Mouse (Mus musculus): ENCODE measurements at regions not wholly inside any gene's neighbourhood (a gene's known extent, or its start where the extent isn't known, plus 50 kb on each side); places are given as distances from the start of the nearest gene placed in this dataset.

GRCm38 (mm10) chr13:111144721-111145120 is 110.1 kb upstream of the Actbl2 start:
- no peak for DNase-seq (ENCODE audit: extremely low spot score, low spot score)

- DNase-seq (ENCODE audit: extremely low spot score, low spot score) = peak; percentile 15
These were observed 96.7 kb upstream of the Actbl2 start for GRCm38 (mm10) chr13:111157921-111158638.

GRCm38 (mm10) chr13:111159498-111159897 is 95.3 kb upstream of the Actbl2 start:
- DNase-seq (ENCODE audit: extremely low spot score, low spot score) = no peak

GRCm38 (mm10) chr13:111165538-111165937 is 89.3 kb upstream of the Actbl2 start:
- no peak for DNase-seq (ENCODE audit: extremely low spot score, low spot score)

DNA sequence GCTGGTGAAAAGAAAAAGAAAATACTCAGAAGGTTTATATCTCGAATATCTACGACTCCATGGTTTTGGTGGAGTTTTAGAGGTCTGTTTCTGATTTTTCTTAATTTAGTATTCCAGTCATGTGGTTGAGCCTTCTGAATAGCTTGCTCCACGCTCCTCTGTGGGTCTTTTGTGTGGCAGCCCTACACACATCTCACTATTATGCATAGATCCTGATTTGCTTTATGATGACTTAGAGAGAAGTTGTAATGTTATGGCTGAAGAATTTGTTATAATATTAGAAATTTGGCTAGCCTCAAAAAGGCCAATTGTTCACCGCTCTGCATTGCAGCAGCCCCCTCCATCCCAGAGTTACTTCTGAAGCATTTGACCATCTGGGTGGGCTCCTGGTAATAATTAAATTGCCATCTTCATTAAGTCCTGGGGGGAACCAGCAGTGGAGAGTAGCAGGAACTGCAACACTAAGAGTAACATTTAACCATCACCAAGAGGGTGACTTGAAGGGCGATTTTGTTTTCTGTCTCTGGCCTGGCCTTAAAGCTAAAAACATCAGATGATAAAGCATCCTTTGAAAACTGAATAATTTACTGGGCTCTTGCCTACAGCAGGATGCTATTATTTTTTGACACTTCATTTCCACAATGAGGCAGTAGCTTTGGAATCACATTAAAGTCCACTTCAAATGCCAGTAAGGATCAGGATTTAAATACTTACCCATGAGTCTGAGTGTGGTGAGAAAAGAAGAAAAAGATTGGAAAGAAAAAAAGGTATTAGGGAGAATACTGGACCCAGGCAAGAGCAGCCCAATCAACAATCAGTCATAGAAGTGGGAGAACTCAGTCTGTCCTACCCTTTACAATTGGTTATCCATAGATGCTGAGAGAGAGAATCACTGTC is 84.3 kb upstream of the Actbl2 start:
- no peak for DNase-seq (ENCODE audit: extremely low spot score, low spot score)

DNA sequence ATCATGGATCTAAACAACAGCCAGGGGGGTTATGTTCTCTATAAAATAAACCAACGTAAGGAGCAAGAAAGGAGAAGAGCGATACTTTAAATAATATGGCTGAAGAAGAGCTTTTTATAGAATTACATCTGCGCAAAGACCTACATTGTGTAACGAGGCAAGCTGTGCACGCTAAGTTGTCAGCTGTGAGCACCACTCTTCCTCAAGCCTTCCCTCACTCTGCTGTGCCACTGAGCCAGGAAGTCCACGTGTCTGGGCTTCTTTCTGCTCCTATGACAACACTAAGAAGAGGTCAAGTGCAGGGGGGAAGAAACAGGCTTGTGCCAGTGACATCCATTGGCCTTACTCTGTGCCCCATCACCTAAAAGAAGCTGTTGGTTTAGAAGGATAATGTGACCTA is 75.6 kb upstream of the Actbl2 start:
- DNase-seq (ENCODE audit: extremely low spot score, low spot score) = no peak

DNA sequence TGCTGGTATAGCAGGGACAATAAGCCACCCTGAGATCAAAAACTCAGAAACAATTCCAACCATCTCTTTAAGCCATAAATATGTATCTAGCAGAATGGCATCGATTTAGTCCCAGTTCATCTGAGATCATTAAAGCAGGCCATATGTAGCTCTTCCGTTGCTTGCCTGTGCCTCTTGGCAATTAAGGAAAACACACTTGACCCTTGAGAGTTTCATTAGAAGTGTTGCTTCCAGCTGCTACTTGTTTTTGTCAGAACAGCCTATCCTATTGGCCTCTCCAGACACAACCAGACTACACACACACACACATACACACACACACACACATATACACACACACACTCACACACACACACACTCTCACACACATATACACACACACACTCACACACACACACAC is 71.5 kb upstream of the Actbl2 start:
- no peak for DNase-seq (ENCODE audit: extremely low spot score, low spot score)

DNA sequence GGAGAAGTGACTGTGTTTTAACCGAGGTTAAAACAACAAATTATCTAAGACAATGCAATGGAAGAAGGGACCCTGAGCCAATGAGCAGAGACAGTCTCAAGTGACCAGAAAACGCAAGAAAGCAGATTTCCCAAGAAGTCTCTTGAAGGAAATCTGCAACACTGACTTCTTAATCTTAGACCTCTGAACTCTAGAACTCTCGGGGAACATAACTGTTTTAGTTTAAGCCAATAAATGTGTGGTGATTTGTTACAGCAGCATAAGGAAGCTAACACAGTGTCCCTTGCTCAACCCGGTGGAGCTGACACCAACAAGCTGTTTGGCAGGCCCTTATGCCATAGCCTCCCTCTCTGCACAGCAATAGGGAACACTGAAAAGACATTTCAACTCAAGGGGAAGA is 69.0 kb upstream of the Actbl2 start:
- no peak for DNase-seq (ENCODE audit: extremely low spot score, low spot score)

GRCm38 (mm10) chr13:111186833-111187232 is 68.0 kb upstream of the Actbl2 start:
- no peak for DNase-seq (ENCODE audit: extremely low spot score, low spot score)

DNA sequence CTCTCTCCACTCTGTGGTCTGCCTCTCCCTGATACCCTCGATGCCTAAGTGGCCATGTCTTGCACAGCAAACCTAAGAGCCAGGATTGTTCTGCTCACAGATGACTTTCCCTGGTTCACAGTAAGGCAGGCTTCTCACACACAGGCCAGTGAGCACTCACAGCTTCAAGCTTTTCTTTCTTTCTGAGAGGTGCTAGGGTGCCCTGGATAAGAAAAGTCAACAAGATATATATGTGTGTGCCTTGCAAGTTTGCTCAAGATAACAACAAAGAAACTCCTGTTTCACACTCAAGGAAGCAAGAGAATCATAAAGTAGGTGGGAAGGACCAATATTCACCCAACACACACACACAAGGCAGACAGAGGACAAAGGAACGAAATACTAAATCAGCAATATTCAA is 60.9 kb upstream of the Actbl2 start:
- no peak for DNase-seq (ENCODE audit: extremely low spot score, low spot score)

DNA sequence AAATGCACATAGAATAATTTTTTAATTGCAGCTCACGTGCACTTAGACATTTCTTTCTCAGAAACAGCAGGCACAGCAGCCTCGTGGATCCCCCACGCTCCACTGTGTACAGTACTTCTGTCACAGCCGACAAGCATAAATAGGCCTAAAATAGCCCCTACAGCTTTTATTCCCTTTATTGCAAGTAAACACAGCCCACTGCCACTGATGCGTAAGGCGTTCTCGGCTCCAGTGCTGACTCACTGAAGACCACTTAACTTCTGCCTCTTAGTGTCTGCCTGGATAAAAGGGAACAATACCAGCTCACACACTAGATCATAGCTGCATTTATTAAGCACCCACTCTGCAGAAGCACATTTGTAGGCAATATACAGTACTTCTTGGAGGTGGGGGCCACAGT is 60.5 kb upstream of the Actbl2 start:
- DNase-seq (ENCODE audit: extremely low spot score, low spot score) = no peak

- no peak for DNase-seq (ENCODE audit: extremely low spot score, low spot score)
These were observed 53.3 kb upstream of the Actbl2 start for GRCm38 (mm10) chr13:111201532-111201931.

DNA sequence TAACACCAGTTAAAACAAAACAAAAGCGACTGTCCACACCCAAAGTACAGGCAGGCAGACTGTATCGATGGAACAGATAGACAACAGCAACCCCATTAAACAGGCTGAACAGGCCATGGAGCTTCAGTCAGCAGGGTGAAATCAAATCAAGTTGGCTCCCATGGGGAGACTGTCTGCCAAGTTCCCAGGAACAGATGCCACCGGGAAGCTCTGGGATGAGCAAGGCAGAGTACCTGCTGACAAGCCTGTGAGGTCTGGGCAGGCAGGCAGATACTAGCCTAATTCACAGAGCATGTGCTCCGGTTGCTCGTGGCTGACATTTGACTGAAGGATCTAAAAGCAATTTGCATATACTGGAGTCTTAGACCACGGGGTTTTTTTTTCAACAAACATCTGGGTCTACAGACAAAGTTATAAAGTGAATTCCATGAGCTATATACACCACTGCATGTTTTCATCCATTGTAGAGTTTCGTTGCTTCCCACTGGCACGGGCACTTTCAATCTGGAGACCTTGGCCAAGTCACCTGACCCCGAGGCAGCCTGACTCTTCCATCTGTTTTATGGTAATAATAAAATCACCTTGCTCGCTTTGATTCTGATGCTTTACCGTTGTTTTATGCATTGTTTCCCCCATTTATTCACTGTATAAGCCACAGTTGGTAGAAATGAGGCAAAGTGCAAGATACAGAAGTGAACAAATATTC is 50.1 kb upstream of the Actbl2 start:
- no peak for DNase-seq (ENCODE audit: extremely low spot score, low spot score)
